Mouse (Mus musculus): ENCODE data around the gene Mcrip2.

Gene Mcrip2

DNA sequence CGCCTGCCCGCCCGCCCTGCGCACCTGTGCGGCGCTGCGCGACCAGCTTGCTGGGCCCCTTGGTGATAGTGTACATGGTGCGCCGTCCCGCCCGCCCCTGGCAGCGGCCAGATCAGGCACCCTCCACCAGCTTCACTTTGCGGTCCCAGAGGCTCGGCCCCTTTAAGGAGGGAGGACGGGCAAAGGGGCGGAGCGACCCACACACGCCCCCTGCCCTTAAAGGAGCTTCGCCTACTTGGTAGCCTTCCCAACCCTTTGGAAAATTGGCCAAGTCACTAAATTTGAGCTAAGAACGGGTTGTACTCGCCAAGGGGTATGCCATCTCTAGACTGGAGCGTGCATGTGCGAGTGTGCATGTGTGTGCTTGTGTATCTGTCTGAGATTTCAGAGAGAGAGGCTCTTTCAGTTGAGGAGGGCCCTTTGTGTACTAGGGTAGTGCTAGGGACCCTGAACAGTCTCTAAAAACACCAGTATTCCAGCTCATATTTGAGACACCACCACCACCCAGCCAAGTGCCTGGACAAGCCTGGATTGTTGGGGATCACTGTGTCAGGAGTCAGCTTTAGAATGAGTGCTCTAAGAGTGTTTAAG is at the start of gene Mcrip2:
Gene Mcrip2 (minus strand): TSS at position 164 of the 591 bp plus-strand sequence.
- DNase-seq (ENCODE audit: low read depth, low spot score), result peak; percentile 66

DNA sequence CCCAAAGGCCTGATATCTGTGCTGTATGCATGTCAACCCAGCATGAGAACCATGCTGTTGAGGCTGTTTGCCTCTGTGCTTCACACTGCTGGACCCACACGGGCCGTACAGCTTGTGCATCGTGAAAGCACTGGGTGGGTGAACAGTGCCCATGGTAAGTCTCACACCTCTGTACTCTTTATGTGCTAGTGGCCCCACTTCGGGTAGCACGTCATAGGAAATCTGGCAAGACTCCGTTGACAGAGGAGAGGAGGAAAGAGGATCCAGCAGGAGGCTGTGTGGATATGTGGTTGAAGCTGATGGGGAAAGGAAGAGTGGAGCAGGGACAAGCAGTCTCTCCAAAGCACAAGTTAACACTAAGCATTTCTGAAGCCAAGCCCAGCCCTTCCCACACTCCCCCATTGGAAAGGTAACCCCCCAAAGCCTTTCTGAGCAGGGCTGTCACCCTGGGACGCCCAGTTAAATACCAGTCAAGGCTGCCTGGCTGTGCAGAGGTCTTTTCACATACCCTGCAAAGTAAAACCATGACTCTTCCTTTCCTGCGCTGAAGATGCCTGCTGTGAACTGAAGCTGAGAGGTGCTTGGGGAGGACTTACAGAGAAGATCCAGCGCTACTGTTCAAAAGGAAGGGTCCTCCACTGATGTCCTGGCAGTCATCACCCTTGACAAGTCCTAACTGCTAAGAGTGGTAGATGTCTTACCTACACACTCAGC is 49.6 kb upstream of the Mcrip2 start:
- DNase-seq (ENCODE audit: low read depth, low spot score), result no peak

DNA sequence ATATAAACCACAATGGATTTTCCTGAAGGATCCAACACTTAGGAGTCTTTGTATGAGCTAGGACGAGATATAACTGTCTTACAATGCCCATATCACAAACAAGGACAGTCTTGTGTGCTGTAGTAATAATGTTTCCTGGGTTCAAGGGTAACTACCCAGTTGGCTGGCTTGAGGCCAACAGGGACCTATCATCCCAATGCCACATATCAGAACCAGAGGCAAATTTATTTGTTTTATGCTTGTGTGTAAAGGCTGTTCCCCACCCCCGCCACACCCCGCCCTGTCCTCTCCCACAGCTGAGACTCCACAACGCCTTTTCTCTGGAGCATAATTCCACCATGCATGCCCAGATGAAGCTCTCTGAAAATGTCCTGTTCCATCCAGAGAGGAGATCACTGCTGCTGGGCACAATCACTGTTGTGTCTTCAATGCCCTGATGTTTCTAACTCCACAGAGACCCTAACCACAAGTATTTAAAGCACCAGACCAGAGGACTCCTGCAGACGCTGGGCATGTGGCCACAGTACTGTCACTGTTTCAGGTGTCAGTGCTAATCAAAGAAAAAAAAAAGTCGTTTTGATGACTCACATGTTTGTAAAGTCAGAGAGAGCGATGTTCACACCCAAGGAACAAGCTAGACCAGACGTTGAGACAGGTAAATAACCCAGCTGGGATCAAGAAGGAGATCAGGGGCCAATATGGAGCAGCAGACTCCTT is 48.5 kb upstream of the Mcrip2 start:
- no peak for DNase-seq (ENCODE audit: low read depth, low spot score)

DNA sequence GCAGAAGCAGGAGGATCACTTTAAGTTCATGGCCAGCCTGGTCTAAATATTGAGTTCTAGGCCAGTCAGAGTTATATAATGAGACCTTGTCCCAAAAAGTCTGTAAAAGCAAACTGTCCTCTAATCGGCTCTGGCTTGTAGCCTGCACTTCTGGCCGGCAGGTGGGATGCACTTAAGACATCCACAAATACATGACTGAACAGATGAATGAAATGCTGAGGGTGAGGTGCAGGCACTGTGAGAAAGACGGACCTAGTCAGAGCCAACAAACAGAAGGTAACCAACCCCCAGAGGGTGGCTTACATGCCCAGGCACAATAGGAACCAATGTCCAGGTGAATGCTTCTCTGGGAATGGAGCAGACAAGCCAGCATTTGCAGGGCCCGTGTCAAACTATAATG is 45.7 kb upstream of the Mcrip2 start:
- no peak for DNase-seq (ENCODE audit: low read depth, low spot score)

DNA sequence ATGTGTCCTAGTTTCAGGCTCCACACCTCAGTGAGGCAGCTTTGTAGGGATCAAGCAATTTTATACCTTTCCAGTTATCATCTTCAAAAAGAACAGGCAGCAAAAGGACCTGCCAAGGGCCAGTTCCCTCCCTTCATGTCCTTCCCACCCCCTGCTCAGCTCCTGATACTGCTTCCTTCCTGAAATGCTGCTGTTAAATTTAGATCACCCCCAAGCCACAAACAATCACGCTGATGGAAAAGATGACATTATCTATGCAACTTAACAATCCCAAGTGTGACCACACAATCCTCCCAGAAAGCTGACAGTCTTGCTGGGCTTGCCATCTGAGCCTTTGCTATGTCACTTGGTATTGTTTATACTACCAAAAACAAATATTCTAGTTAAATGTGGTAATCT is 45.3 kb upstream of the Mcrip2 start:
- no peak for DNase-seq (ENCODE audit: low read depth, low spot score)

DNA sequence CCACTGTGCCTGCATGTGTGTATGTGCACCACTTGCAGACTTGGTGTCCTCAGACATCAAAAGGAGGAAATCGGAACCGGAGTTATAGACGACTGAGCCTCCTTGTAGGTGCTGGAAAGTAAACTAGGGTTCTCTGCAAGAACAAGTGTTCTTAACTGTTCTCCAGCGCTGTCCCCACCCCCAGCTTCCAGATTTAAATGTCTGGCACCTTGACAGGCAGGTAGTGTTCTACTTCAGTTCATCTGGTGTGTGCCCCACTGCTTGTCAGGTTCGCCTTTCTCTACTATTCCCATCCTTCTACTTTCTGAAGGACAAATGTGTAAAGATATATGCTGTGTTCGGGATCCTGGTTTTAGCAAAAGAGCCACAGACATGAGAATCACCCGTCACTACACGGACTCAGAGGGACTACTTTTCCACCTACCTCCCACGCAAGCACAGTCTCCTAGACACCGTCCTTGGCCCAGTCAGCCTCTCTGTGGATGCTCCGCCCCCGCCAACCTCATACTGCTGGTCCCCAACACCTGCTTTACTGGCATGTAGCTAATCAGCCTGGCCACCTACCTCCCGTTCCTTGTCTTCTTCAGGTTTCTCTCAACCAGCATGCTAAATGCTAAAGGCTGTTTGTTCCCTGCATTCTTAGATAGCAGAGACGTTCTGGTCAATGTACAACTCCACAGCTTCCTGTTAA is 44.8 kb upstream of the Mcrip2 start:
- DNase-seq (ENCODE audit: low read depth, low spot score), result no peak

DNA sequence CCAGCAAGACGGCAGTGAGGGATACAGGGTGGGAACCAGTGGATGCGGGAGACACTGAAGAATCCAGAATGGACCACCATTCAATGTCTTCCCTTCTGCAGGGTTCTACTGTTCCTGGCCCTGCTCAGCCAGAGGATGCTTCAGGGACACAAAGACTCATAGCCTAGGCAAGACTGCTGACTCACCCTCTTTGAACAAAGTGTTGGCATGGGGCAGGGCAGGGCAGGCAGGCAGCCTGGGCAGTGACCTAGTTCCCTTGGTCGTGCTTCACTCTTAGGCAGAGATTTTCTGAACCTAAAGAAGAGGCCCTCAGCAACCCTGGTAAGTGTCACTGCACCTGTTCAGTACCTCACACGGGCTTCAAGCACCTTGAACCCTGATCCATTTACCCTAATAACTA is 43.3 kb upstream of the Mcrip2 start:
- DNase-seq (ENCODE audit: low read depth, low spot score), result no peak

DNA sequence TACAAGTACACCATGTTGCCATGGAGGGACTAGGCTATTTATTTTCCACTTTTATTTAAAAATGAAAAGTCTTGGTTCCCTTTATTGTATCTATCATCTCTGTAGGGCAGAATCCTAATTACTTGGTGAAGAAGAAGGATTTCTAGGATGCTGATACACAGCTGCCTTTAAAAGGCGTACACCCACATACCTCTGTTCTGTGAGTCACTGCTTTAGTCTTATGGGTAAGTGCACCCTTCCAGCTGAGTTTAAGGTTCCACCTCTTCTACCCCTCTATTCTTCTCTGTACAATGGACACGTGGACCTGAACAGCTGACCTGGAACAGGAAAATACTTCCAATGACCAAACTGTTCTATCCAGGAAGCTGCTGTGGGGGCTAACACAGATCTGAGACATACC is 39.1 kb upstream of the Mcrip2 start:
- DNase-seq (ENCODE audit: low read depth, low spot score), result no peak

DNA sequence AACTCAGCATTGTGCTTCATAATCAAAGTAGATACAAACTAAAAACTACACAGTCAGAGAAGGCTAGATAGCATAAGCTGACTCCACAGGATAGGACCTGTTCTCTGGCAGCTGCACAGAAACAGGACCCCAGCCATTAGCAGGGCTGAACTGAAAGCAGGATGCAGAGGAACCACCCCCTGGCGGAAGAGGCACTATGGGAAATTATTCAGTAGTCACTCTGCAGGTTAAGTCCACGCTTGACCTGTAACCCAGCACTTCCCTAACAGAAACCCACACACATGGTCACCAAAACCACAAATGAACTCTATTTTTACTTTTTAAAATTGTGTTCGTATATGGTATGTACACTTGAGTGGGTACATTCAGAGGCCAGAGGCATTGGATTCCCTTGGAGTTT is 34.5 kb upstream of the Mcrip2 start:
- no peak for DNase-seq (ENCODE audit: low read depth, low spot score)

DNA sequence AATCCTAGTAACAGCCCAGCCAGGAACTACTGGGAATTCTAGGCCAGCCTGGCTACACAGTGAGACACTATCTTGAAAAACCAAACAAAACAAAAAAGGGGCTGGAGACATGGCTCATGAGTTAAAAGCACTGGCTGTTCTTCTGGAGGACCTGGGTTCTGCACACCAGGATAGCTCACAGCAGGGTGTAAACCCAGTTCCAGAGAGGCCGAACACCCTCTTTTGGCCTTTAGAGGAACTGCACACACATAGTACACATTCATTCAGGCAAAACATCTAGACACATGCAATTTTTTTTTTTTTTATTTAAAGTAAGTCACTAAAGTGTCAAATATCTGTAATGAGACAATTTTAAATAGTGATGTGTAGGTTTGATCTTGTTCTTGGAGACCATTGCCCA is 31.6 kb upstream of the Mcrip2 start:
- no peak for DNase-seq (ENCODE audit: low read depth, low spot score)

DNA sequence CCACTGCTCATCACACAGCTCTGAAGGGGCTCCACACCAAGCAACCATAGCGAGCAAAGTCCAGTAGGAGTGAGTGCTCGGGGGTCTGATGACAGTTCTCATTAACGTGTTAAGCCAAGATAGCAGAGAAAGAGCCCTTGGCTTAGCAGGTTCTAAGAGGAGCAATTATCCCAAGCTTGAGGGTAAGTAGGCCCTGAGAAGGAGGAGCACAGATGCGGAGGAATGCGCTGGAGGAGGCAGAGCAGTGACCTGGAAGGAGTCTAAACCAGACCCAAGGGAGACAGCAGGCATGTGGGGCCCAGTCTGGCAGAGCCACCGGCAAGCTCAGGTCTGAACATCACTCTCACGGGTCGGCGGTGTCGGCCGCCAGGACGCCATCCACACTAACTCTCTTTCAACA is 27.3 kb upstream of the Mcrip2 start:
- DNase-seq (ENCODE audit: low read depth, low spot score), result no peak

DNA sequence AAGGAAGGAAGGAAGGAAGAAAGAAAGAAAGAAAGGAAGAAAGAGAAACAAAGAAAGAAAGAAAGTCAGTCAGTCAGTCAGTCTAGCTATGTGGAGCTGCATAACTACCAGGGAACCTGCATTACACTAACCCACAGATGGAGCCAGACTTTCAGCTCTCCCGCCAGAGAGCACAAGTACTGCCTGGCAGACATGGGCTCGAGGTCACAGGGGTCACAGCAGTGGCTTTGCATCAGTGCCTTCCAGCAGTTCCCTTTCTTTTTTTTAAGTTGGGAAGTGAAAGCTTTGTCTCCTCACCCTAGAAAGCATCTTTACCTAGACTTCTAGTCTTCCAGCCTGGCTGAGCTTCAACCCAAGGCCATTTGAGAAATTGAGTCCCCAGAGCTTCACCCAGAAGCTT is 26.9 kb upstream of the Mcrip2 start:
- no peak for DNase-seq (ENCODE audit: low read depth, low spot score)

DNA sequence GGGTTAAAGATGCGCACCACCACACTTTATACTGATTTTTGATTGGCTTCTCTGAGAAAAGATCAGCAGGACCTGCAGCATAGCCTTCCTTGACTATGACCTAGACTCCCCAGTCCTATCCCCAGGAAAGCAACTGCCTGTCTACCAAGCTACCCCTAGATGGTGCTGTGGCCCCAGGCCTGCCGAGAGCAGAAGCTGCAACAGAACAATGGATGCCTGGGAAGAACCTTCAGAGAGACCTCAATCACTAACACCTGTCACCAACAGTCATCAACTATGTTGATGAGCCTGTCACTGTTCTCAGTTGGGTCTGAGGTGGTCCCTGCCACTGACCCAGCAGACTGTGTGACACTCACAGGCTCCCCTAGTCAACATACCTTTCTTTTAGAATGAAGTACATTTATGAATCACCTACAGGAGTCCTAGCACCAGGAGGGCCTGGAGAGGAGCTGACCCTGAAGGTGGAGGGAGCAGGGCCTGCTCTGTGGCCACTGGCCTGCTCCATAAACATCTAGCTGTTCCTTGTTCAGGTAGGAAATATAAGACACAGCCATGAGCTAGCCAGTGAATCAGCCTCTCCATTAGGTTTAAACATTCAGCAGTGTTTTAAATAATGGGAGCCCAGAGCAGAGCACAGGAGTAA is 25.5 kb upstream of the Mcrip2 start:
- peak; percentile 55 for DNase-seq (ENCODE audit: low read depth, low spot score)

DNA sequence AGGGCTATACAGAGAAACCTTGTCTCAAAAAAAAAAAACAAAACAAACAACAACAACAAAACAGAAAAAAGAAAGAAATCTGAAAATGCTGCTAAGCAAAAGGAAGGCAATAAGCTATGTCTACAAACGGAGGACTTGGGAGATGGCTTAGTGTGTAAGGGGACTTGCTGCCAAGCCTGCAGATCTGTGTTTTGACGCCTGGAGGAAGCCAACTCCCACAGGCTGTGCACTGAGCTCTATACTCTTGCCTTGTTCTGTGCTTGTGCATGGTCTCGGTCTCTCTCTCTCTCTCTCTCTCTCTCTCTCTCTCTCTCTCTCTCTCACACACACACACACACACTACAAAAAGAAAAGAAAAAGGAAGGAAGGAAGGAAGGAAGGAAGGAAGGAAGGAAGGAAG is 20.3 kb upstream of the Mcrip2 start:
- DNase-seq (ENCODE audit: low read depth, low spot score), result no peak

DNA sequence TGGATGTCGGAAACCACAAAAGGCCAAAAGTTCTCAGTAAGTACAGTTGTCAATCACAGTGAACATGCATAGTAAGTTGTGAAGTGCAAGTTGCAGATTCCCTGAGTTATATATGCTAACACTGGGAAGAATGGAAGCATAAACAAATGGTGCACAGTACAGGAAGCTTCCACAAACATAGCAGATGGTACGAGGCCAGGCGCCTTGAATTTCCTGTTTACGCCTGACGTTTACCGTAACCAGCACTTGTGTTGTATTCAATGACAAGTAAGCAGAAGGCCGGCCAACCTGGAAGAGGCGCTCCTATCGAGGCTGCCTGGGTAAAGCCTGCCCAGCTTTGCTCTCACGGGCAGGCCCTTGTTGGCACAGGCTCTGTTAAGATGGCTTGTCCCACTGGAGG is 18.9 kb upstream of the Mcrip2 start:
- DNase-seq (ENCODE audit: low read depth, low spot score), result no peak

DNA sequence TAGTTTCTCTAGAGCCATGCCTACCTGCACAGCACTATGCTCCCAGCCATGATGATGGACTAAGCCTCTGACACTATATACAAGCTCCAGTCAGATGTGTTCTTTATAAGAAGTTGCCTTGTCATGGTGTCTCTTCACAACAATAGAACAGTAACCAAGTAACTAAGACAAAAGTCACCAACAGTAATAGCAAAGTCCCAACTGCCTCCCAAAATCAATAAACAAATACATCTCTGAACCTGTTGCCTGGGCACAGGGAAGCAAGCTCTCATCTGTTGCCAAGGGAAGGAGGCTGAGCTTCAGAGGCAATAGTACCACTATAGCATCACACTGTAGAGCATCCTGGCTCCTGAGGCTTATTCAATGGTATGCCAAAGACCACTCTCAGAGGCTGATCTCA is 18.2 kb upstream of the Mcrip2 start:
- no peak for DNase-seq (ENCODE audit: low read depth, low spot score)

DNA sequence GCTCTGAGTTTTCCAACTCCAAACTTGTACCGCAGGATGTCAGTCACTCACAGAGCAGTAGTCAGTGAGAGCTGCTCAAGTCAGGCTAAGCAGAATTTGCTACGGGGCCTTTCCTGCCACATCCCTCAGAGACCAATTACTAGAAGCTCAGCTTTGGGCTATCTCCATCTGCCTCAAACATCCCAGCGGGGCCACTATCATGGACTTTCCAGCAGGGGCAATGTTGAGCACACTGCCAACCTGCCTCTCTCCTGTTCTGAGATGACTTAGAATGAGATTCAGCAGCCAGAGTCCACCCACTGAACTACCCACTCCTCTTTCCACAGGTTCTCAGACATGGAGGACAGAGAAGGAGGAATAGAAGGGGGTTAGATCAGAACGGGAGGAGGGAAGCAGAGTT is 17.1 kb upstream of the Mcrip2 start:
- no peak for DNase-seq (ENCODE audit: low read depth, low spot score)

DNA sequence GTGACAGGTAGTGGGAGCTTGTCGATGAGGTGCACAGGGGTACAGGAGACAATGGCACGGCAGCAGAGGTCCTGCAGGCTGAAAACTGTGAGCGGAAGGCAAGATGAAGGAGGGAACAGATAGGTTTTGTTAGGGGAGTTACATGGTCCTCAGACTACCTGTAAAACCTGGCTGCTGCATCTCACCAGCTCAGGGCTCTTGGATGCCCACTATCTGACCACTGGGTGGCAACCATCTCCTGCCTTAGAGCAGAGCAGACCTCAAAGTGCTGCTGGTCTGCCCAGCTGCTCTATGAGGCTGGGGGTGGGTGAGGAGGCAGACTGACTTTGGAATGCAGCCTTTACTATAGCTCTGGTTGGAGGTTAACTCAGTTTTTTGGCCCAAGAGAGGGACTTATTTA is 15.3 kb upstream of the Mcrip2 start:
- DNase-seq (ENCODE audit: low read depth, low spot score), result no peak

DNA sequence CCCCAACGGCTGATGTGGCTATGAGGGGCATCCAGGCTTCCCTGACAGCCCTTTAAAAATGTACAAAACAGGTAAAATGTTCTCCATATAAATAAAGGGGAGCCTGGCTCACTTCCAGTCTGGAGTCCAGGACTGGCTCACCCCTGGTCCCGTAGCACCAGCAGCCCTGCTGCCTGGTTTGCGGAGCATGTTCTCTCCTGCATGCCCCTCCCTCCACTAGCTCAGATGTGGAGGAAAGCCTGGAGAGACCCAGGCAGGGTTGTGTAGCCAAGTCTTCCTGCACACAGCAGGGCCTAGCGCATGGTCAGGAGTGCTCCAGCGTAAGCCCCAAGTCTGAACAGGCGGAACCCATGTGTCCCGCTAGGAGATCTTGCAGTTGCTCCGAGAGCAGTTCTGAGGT is 14.7 kb upstream of the Mcrip2 start:
- DNase-seq (ENCODE audit: low read depth, low spot score), result no peak

DNA sequence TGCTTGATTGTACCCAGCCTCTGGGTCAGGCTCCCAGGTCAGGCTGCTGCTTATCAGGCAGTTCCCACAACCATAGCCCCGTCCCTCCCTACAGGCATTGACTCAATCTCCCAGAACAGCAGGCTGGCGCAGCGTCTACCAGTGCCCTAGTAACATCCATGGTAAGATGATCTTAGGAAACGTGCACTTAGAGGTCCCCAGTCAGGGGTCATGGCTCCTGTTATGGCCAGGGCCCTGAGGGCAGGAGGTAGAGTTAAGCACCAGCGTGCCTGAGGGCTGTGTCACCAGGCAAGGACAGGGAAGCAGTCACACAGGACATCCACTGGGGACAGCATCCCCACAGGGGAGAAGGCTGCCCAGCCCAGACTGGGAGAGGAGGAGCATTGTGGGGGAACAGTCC is 13.7 kb upstream of the Mcrip2 start:
- DNase-seq (ENCODE audit: low read depth, low spot score), result no peak

DNA sequence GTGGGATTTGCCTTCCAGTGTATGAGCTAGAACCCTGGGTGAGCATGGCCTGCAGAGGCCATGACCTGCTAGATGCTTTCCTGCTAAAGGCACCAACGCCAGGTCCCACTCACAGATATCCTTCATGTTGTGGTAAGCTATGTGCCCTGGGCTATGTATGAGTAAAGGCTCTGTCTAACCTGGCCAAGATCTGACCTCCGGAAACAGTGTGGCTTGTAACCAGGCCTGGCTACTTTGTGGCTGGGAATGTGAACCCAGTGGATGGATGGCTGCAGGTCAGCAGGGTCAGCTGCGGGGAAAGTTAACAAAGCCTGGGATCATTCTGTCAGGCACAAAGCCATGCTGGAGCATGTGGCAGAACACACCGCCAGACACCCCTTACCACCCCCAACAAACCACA is 13.1 kb upstream of the Mcrip2 start:
- DNase-seq (ENCODE audit: low read depth, low spot score), result no peak

Measured in forelimb bud, embryonic 11.5 days (tissue).